Mouse (Mus musculus): Measurements from ENCODE around the gene Ccdc188. TPM values are rescaled to one million over a fixed set of nuclear protein-coding genes. Genes with fewer than 3 reads are reported as not detected.

Gene Ccdc188
- total RNA-seq, 2 experiments from 2014 or later = not detected

- DNase-seq = no peak
Measured at GRCm38 (mm10) chr16:18202061-18202460, 15.6 kb upstream of the Ccdc188 start.

- DNase-seq = no peak
Measured at GRCm38 (mm10) chr16:18203430-18204091, 14.1 kb upstream of the Ccdc188 start.

- DNase-seq = no peak
Measured at GRCm38 (mm10) chr16:18210701-18211416, 6.8 kb upstream of the Ccdc188 start.

- peak; percentile 87 to 91 for DNase-seq
Measured at GRCm38 (mm10) chr16:18211417-18212171, 6.1 kb upstream of the Ccdc188 start.

- peak; percentile 59 to 68 for DNase-seq
Measured at GRCm38 (mm10) chr16:18213689-18214088, 4.0 kb upstream of the Ccdc188 start.

- DNase-seq = no peak
Measured at GRCm38 (mm10) chr16:18214858-18215257, 2.8 kb upstream of the Ccdc188 start.

- DNase-seq = no peak
Measured at GRCm38 (mm10) chr16:18218580-18218996, 909 bp downstream of the Ccdc188 start.

GRCm38 (mm10) chr16:18220001-18220400, 2.3 kb downstream of the Ccdc188 start:
- DNase-seq = no peak

- no peak for DNase-seq
Measured at GRCm38 (mm10) chr16:18220856-18221542, 3.3 kb downstream of the Ccdc188 start.

GRCm38 (mm10) chr16:18221543-18221898, 3.8 kb downstream of the Ccdc188 start:
- DNase-seq = no peak

- no peak for DNase-seq
Measured at GRCm38 (mm10) chr16:18222188-18222587, 4.5 kb downstream of the Ccdc188 start.

- DNase-seq = no peak
Measured at GRCm38 (mm10) chr16:18227187-18227586, 9.5 kb downstream of the Ccdc188 start.

GRCm38 (mm10) chr16:18227897-18228422, 10.3 kb downstream of the Ccdc188 start:
- no peak for DNase-seq

- DNase-seq = no peak
Measured at GRCm38 (mm10) chr16:18228856-18229255, 11.2 kb downstream of the Ccdc188 start.

GRCm38 (mm10) chr16:18229622-18230021, 11.9 kb downstream of the Ccdc188 start:
- DNase-seq = peak; percentile 81

GRCm38 (mm10) chr16:18230617-18231016, 12.9 kb downstream of the Ccdc188 start:
- DNase-seq = no peak

- no peak for DNase-seq
Measured at GRCm38 (mm10) chr16:18231047-18231446, 13.4 kb downstream of the Ccdc188 start.

GRCm38 (mm10) chr16:18231451-18231850, 13.8 kb downstream of the Ccdc188 start:
- no peak for DNase-seq

GRCm38 (mm10) chr16:18233451-18233850, 15.8 kb downstream of the Ccdc188 start:
- no peak for DNase-seq

GRCm38 (mm10) chr16:18233919-18234670, 16.4 kb downstream of the Ccdc188 start:
- DNase-seq = no peak

- DNase-seq = peak; percentile 74 to 78
Measured at GRCm38 (mm10) chr16:18234671-18235388, 17.2 kb downstream of the Ccdc188 start, which contains the start of gene Zdhhc8. TSS of gene Zdhhc8 (minus strand) at chr16:18235136.

Data from layer of hippocampus, postnatal 36 days (tissue).